Mouse (Mus musculus) hindbrain, embryonic 15.5 days (tissue): ENCODE measurements around the gene 2310034G01Rik. TPM values are rescaled to one million over a fixed set of nuclear protein-coding genes. Genes with fewer than 3 reads are reported as not detected.

Experiments used
- ATAC-seq: fragments of 200-750 bp; cut with Nextera tagmentation; 2 replicates; pipeline ENCODE4 v1.8.0; 2017; ENCODE audit warnings: low read depth, moderate number of reproducible peaks, moderate TSS enrichment; ENCODE audit not compliant: low FRiP score
- H3K27ac ChIP-seq: fragments of 300-500 bp; sonication (generic); replicated peaks from 2 replicates; pipeline ENCODE4 v1.5.1; 2015; ENCODE audit warnings: mild to moderate bottlenecking, inconsistent platforms
- H3K27me3 ChIP-seq: fragments of 300-500 bp; sonication (generic); 2 replicates; pipeline ENCODE4 v1.6.1; 2015; ENCODE audit warnings: control low read depth, inconsistent platforms
- H3K36me3 ChIP-seq: fragments of 300-500 bp; sonication (generic); 2 replicates; pipeline ENCODE4 v1.6.1; 2015; ENCODE audit warnings: control low read depth, inconsistent platforms
- H3K4me1 ChIP-seq: fragments of 300-500 bp; sonication (generic); replicated peaks from 2 replicates; pipeline ENCODE4 v1.6.1; 2015; ENCODE audit warnings: control low read depth, inconsistent platforms
- H3K4me2 ChIP-seq: fragments of 300-500 bp; sonication (generic); 2 replicates; pipeline ENCODE4 v1.6.1; 2015; ENCODE audit warnings: moderate library complexity, mild to moderate bottlenecking, inconsistent platforms
- H3K4me3 ChIP-seq: fragments of 300-500 bp; sonication (generic); 2 replicates; pipeline ENCODE4 v1.5.1; 2015; ENCODE audit warnings: mild to moderate bottlenecking, inconsistent platforms
- H3K9ac ChIP-seq: fragments of 300-500 bp; sonication (generic); 2 replicates; pipeline ENCODE4 v1.6.1; 2015; ENCODE audit warnings: inconsistent platforms
- H3K9me3 ChIP-seq: fragments of 300-500 bp; sonication (generic); 2 replicates; pipeline ENCODE4 v1.6.1; 2016; ENCODE audit warnings: control low read depth, inconsistent platforms
- WGBS: fragments of 180-500 bp; shearing (Covaris S2); methylation state at CpG from one replicate; pipeline ENCODE4 v1.1.7; 2015; 5-methylcytosine and 5-hydroxymethylcytosine counted together
- polyA plus RNA-seq: library from polyadenylated mRNA; unstranded; fragments of >200 nt; fragmentation: Nextera tagmentation; extraction: Ambion mirVana; gene quantifications from 2 replicates; pipeline ENCODE4 v1.2.1, GENCODE M21; 2015

2310034G01Rik gene
- polyA plus RNA-seq, 1 experiment from 2014 or later, result 2.3 TPM

DNA sequence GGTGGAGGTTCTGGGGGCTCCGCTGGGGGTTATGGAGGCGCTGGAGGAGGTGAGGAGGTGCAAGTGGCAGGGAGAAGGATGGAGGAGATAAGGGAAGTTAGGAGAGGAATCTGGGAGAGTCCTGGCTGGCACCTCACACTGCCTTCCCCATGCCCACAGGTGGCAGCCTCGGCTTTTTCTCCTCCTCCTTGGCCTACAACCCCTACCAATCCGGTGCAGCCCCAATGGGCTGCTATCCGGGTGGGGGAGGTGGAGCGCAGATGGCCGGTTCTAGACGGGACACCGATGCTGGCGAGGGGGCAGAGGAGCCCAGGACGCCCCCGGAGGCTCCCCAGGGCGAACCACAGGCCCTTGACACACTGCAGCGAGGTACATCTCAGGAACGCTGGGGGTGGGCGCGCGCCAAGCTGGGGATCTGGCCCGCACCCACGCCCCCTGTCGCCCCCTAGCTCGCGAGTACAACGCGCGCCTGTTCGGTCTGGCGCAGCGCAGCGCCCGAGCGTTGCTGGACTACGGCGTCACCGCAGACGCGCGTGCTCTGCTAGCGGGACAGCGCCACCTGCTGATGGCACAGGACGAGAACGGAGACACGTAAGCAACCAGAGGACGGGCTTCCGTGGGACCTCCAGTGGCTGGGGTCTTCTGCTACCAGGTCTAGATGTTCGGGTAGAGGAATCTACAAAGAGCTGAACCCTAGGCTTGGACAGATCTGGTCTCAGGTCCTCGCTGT is 41.2 kb downstream of the 2310034G01Rik start:
- peaks cover 30% of the 10 kb centered on the region for H3K27me3 ChIP-seq
- ATAC-seq, result peak; percentile 62
- peaks cover 22% of the 10 kb centered on the region for H3K4me1 ChIP-seq
- peak overlapping the region; percentile 34 for H3K9ac ChIP-seq
- H3K27ac ChIP-seq, result no peak overlapping the region
- peak overlapping the region; percentile 88 for H3K4me2 ChIP-seq
- peak overlapping the region; percentile 44 for H3K4me3 ChIP-seq
- 2% methylated on average over 47 of the region's 47 CpGs for whole genome bisulfite sequencing
- H3K9me3 ChIP-seq, result no peaks in the 10 kb centered on the region
- H3K36me3 ChIP-seq, result peaks cover 22% of the 10 kb centered on the region; the same call in 1 of the 2 replicates

DNA sequence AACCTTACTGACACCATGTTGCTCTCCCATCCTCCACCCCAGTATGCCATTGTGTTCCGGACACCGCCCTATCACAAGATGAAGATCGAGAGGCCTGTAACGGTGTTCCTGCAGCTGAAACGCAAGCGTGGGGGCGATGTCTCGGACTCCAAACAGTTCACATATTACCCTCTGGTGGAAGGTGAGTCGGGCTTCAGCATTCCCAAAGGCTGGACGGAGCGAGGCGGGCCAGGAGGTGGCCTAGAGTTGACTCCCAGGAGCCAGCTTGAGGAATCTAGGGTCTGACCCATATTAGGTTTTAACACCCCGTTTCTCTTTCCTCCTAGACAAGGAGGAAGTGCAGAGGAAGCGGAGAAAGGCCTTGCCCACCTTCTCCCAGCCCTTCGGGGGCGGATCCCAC is 41.8 kb downstream of the 2310034G01Rik start:
- H3K4me3 ChIP-seq, result peak overlapping the region; percentile 44; the same call in 1 of the 2 replicates
- no peak for ATAC-seq
- 52% methylated on average over 16 of the region's 16 CpGs for WGBS
- H3K4me1 ChIP-seq, result peaks cover 22% of the 10 kb centered on the region
- H3K27ac ChIP-seq, result no peak overlapping the region
- peaks cover 18% of the 10 kb centered on the region; the same call in 1 of the 2 replicates for H3K36me3 ChIP-seq
- H3K27me3 ChIP-seq, result peaks cover 25% of the 10 kb centered on the region
- H3K9ac ChIP-seq, result no peak overlapping the region
- H3K9me3 ChIP-seq, result no peaks in the 10 kb centered on the region
- H3K4me2 ChIP-seq, result peak overlapping the region; percentile 88

DNA sequence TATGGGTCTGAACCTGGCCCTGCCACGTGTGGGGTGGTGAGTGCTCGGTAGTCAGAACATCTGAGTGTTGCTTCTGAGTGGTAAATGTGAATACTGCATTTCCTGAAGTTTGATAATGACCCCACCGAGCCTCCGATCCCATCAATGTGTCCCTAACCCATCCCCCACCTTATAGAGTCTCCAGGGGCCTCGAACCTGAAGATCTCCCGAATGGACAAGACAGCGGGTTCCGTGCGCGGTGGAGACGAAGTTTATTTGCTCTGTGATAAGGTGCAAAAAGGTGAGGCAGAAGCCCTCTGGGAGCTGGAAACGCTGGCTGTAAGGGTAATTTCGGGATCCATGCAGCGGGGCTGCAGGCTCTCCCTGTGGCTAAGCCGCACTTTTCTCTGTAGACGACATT is 42.3 kb downstream of the 2310034G01Rik start:
- H3K4me1 ChIP-seq, result peaks cover 22% of the 10 kb centered on the region
- no peaks in the 10 kb centered on the region for H3K9me3 ChIP-seq
- H3K4me2 ChIP-seq, result no peak overlapping the region
- peaks cover 25% of the 10 kb centered on the region for H3K27me3 ChIP-seq
- 80% methylated on average over 16 of the region's 16 CpGs for WGBS
- peaks cover 14% of the 10 kb centered on the region; the same call in 1 of the 2 replicates for H3K36me3 ChIP-seq
- H3K4me3 ChIP-seq, result no peak overlapping the region
- ATAC-seq, result no peak
- no peak overlapping the region for H3K9ac ChIP-seq
- H3K27ac ChIP-seq, result no peak overlapping the region

DNA sequence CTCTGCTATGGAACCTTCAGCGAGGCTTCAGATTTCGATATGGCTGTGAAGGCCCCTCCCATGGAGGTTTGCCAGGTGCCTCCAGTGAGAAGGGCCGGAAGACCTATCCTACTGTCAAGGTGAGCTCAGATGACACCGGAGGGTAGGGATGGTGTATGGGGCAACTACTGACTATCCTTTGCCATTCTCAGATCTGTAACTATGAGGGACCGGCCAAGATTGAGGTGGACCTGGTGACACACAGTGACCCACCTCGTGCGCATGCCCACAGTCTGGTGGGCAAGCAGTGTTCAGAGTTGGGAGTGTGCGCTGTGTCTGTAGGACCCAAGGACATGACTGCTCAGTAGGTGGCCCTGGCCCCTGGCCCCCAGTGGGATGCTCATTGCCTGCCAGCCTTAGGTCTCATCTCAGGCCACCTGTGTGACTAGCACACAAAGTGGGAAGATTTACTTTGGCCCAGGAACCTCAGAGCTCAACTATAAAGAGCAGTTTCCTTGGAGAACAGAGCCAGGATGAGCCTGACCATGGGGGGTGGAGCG is 43.3 kb downstream of the 2310034G01Rik start:
- Histone ChIP-seq H3K4me1 (peaks cover 22% of the 10 kb centered on the region), H3K9ac (no peak overlapping the region), H3K4me3 (no peak overlapping the region), H3K36me3 (peaks cover 7% of the 10 kb centered on the region; the same call in 1 of the 2 replicates), H3K27ac (no peak overlapping the region), H3K4me2 (no peak overlapping the region), H3K9me3 (no peaks in the 10 kb centered on the region), H3K27me3 (peaks cover 25% of the 10 kb centered on the region)
- ATAC-seq, result no peak
- WGBS, result 93% methylated on average over 9 of the region's 9 CpGs

GRCm38 (mm10) chr19:46306268-46306610 is 43.9 kb downstream of the 2310034G01Rik start:
- H3K9me3 ChIP-seq, result no peaks in the 10 kb centered on the region
- no peak overlapping the region for H3K27ac ChIP-seq
- H3K4me2 ChIP-seq, result peak overlapping the region; percentile 97
- 0 out of 2 replicates have a peak, but pooled peaks cover 6% of the 10 kb centered on the region for H3K36me3 ChIP-seq
- H3K27me3 ChIP-seq, result peaks cover 25% of the 10 kb centered on the region
- peaks cover 22% of the 10 kb centered on the region for H3K4me1 ChIP-seq
- 59% methylated on average over 5 of the region's 5 CpGs for WGBS
- H3K4me3 ChIP-seq, result peak overlapping the region; percentile 50; the same call in 1 of the 2 replicates
- no peak for ATAC-seq
- H3K9ac ChIP-seq, result 0 out of 2 replicates have a peak overlapping the region, but pooled peaks have one; percentile 32

- Histone ChIP-seq H3K9me3 (no peaks in the 10 kb centered on the region), H3K27me3 (peaks cover 25% of the 10 kb centered on the region), H3K4me3 (peak overlapping the region; percentile 50), H3K27ac (no peak overlapping the region), H3K4me2 (peak overlapping the region; percentile 97), H3K9ac (peak overlapping the region; percentile 42), H3K36me3 (no peaks in the 10 kb centered on the region), H3K4me1 (peaks cover 22% of the 10 kb centered on the region)
- ATAC-seq, result 0 out of 2 replicates have a peak, but pooled peaks have one; percentile 21
- WGBS, result 1% methylated on average over 43 of the region's 43 CpGs
Observed at GRCm38 (mm10) chr19:46305432-46306267, 44.5 kb downstream of the 2310034G01Rik start.

DNA sequence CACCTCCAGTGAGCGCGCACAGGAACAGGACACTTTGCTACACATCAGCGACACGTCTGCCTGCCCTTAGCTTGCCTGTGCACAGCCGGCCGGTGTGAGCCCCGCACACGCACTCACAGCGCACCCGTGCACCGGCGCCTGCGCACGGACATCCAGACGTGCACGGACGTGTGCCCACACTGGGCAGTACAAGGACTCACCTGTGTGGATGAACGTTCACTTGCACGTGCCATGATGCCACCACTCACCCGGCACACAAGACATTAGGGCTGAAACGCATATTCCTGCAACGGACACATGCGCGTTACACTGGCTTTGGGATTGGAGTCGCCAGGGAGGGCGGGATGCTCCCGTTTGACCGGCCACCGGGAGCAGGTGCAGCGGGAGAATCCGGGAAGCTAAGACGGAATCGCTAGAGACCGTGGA is 45.2 kb downstream of the 2310034G01Rik start:
- 0% methylated on average over 34 of the region's 34 CpGs for WGBS
- H3K27ac ChIP-seq, result no peak overlapping the region

GRCm38 (mm10) chr19:46304216-46304841 is 45.8 kb downstream of the 2310034G01Rik start, which contains the start of gene Nfkb2:
Gene Nfkb2 (plus strand): TSS chr19:46304320.
- Histone ChIP-seq H3K9me3 (no peaks in the 10 kb centered on the region), H3K4me3 (peak within 1 kb of the TSS; percentile 50), H3K9ac (peak within 1 kb of the TSS; percentile 42; the same call in 1 of the 2 replicates), H3K4me2 (peak within 1 kb of the TSS; percentile 97), H3K27me3 (peaks cover 25% of the 10 kb centered on the region), H3K4me1 (peaks cover 22% of the 10 kb centered on the region), H3K36me3 (no peaks in the 10 kb centered on the region), H3K27ac (peak within 1 kb of the TSS; percentile 72)
- under 1% methylated on average over 39 of the region's 39 CpGs for WGBS
- ATAC-seq, result peak; percentile 82

More for the DNA sequence above, 45.2 kb downstream of the 2310034G01Rik start:
- Histone ChIP-seq H3K36me3 (no peaks in the 10 kb centered on the region), H3K27me3 (peaks cover 25% of the 10 kb centered on the region), H3K9me3 (no peaks in the 10 kb centered on the region), H3K4me1 (peaks cover 22% of the 10 kb centered on the region), H3K9ac (peak overlapping the region; percentile 42; the same call in 1 of the 2 replicates), H3K4me3 (peak overlapping the region; percentile 50), H3K4me2 (peak overlapping the region; percentile 97)
- ATAC-seq, result peak; percentile 17; the same call in 1 of the 2 replicates

DNA sequence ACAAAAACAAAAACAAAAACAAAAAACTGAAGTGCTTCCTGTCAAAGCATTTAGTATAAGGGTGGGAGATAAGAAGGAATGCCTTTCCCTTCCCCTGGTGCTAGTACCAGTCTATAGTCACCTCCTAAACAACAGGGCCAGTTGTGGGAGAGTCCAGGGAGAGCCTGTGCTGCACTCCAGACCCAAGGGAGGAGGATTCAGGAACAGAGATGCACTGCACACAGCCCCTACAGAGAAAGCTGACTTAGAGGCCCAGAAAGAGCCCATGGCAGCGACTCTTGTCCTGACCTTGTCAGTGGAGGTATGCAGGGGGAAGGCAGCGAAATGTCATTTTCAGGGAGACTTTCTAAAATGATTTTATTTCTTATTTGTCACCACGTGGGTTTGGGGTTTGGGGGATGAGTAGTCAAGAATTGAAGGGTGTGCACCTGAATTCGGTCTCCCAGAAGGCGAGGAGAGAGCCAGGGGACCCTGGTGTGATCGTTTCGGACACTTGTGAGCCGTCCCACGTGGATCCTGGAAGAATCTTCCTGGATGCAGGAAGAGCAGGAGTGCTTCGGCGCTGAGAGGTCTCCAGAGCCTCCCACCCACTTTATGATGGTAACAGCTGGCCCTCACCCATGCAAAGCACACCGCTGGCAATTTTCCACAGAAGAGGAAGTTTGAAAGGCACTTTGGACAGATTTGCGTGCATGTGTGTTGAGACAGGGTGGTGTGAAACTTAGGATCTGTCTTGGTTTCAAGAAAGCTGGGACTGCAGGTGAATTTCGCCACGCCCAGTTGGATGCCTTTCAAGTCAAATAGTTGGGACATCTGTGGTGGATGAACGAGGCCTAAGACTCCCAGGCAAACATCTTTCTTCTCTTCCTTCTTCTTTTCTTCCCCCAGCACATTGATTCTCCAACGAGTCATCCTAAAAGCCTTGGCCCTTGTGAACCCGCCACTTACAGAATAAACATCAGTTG is 46.6 kb downstream of the 2310034G01Rik start:
- no peak for ATAC-seq
- 56% methylated on average over 18 of the region's 18 CpGs for WGBS
- Histone ChIP-seq H3K4me1 (peaks cover 17% of the 10 kb centered on the region), H3K9ac (0 out of 2 replicates have a peak overlapping the region, but pooled peaks have one; percentile 42), H3K4me2 (peak overlapping the region; percentile 97), H3K9me3 (no peaks in the 10 kb centered on the region), H3K27me3 (peaks cover 25% of the 10 kb centered on the region), H3K4me3 (peak overlapping the region; percentile 50), H3K36me3 (no peaks in the 10 kb centered on the region), H3K27ac (no peak overlapping the region)

- Histone ChIP-seq H3K27ac (no peak overlapping the region), H3K27me3 (peaks cover 19% of the 10 kb centered on the region), H3K4me2 (no peak overlapping the region), H3K9me3 (no peaks in the 10 kb centered on the region), H3K36me3 (no peaks in the 10 kb centered on the region), H3K4me1 (peaks cover 16% of the 10 kb centered on the region), H3K9ac (no peak overlapping the region), H3K4me3 (no peak overlapping the region)
- WGBS, result 90% methylated on average over 4 of the region's 4 CpGs
- ATAC-seq, result no peak
Observed at GRCm38 (mm10) chr19:46302551-46302950, 47.6 kb downstream of the 2310034G01Rik start.
